Mouse (Mus musculus): Measurements from ENCODE around the gene Snx9. TPM values are rescaled to one million over a fixed set of nuclear protein-coding genes. Genes with fewer than 3 reads are reported as not detected.
A peak's percentile ranks its signal among the peaks of the same experiment; 100 is the strongest.

Snx9 gene
- polyA plus RNA-seq, 1 experiment from 2014 or later: 15.9 TPM

DNA sequence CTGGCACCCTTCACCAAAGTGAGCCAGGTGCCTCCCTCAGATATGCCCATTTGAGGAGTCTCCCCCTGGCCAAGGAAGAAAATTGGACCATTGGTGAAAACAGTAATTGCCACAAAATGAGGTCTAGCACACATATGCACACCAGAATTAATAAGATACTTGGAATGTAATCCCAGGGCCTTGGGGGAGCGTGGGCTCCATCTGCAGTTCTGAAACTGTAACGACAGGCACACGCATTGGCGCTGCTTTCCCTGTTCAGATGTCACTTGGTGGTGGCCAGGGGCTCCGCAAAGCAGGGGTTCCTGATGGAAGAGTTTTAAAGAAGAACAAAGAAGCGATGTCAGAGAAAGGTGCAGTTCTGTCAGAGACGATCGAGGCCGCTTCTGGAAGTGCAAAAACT is 82.2 kb downstream of the Snx9 start:
- peak; percentile 11 for DNase-seq (ENCODE audit: low spot score)

DNA sequence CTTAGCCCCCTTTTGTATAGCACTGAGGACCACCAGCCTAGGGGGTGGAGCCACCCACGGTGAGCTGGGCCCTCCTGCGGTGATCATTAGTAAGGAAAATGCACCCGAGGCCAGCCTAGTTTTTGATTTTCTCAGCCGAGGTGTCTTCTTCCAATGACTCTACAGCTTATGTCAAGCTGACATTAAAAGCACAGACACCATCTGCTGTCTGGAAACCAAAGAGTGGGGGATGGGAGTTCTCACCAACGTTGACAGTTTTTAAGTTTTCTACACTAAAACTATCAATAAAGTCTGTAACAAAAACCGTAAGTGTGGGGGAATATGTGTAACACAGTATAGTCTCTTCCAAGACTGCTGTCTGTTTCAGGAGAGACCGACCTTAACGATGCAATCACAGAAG is 83.1 kb downstream of the Snx9 start:
- no peak for DNase-seq (ENCODE audit: low spot score)

DNA sequence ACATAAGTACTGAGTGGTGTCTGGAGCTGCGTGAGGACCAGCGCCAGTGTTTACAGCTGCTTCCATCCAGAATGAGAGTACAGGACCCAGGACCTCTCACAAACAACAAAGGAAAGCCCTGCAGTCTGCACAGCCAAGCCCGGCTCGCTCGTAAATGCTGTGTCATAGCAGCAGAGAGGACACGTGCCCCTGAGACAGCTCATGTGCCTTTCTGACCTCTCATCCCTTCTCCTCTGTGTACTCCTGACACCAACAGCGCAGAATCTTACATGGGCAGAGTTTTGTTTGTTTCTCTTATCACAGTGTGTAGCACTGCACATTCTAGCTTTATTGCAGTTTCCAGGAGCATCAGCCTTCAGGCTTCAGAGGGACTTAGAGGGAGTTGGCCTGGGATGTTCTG is 85.6 kb downstream of the Snx9 start:
- DNase-seq (ENCODE audit: low spot score): no peak

DNA sequence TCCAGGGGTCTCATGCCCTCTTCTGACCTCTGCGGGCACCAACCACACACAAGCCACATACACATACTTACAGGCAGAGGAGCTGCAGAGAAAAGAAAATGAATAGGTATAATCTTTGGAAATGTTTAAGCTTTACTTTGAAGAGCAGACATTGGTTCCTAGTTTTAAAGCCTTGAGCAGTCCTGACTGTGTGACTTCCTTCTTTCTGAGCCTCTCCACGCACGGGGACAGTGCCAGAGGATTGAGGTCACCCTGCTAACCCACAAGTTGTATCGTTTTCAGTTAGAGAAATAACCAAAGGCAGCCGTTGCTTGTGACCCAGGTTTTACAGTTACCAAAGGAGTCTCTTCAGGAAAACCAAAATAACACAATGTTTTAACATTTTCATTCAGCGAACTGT is 87.9 kb downstream of the Snx9 start:
- DNase-seq (ENCODE audit: low spot score): no peak

DNA sequence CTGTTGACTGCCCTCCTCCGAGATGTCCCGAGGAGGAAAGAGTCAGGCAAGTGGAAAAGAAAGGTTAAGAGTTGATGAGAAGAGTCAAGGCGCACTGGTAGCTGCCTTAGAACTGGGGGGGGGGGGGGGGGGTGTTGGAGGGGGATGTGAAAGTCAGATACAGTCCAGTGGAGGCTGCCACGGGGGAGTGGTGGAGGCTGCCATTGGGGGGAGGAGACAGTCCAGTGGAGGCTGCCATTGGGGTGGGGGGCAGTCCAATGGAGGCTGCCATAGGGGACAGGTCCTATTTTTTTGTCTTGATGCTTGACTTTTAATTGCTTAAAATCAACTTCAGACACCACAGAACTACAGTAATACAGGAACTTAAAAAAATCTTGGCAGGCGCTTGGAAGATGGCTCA is 91.0 kb downstream of the Snx9 start:
- DNase-seq (ENCODE audit: low spot score): no peak

DNA sequence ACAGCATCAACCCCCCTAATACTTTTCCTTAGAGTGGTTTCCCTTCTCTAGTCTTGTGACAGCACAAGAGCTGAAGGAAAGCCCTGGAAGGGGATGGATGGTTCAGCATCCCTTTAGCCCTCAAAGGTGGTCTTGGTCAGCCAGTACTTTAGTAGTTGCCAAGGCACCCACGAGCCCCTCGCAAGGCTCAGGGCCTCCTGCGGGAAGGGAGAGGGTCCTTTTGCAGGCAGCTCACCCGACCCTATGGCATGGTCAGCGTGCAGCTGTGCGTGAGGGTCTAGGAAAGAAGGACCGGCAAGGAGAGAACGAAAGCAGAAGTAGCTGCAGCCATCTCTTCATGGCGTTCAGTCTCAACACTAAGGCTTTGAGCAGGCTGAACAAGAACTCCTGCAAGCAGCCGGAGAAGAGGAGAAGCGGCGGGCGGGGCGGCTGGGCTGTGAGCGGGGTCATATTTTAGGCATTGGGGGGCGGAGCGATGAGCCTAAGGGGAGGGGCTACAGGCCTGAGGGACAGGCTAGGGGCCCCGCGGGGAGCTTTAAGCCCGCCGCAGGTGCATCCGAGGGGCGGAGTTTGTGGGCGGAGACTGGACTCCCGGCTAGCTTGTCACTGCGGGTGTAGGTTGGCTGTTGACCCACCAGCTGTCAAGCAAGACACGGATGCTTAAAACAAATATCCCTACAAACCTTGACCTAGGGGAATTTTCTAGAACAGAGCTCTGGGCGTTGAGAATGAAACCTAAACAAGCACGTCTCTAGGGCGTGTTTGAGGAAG is 93.6 kb downstream of the Snx9 start:
- DNase-seq (ENCODE audit: low spot score): peak; percentile 92

DNA sequence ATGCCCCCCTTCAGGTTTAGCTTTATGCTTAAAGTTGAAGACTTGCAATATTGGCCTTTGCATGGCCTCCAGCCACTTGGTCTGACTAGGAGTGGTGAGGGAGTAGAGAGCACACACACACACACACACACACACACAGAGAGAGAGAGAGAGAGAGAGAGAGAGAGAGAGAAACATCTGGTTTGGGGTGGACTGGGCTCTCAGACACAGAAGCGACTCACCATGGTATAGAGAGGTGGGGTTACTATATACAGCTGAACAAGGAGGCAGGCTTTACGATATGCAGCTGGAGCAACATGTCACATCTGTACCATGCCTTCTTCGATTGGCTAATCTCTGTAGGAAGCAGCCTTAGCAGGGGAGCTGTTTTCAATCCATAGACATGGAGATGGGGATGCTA is 94.6 kb downstream of the Snx9 start:
- peak; percentile 38 for DNase-seq (ENCODE audit: low spot score)

DNA sequence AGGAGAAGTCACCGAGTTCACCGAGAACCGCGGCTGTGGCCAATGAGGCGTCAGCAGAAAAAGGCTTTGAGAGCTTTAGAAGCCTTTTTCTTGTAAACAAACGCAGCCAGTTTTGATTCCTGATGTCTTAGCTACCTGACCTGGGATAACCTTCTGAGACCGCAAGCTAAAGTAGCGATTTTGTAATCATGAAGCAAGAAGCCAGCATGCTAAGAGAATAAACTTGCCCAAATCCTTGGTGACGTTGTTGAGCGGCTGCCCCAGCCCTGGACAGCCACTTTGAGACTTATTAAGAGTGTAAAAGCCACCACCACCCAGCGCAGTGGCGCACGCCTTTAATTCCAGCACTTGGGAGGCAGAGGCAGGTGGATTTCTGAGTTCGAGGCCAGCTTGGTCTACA is 95.1 kb downstream of the Snx9 start:
- peak; percentile 46 for DNase-seq (ENCODE audit: low spot score)

DNA sequence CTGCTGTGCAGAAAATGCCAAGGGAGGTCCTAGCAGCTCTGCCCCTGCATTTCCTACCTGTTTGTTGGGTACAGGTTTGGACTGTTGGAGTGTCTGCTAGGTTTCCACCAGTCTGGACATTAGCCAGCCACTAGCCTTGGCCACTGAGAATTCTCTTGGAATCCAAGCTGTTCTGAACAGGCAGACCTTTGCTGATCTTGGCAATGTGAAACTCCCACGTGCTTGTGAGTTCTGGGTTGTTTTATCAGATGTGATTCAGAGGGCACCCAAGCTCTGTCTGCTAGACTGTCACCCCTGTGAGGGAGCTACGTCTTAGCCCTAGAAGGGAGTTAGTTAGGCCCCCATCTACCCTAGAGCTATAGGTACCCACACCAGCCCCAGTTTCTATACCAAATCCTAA is 96.3 kb downstream of the Snx9 start:
- DNase-seq (ENCODE audit: low spot score): no peak

DNA sequence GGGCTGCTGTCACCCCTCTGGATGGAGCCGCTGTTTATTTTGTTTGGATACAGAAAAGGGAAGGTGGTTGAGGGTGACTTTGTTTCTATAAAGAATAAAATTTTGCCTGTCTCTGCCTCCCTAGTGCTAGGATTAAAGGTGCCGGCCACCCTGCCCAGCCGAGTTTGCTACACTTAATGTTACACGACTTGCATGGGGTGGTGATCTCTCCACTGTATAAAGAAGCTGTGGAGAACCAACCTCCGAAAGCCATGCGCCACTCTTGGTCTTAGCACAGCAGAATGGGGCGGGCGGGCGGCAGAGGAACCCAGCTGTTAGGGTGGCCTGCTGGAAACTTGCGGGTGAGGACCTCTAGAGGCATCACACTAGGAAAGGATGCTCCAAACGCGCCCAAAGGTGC is 98.7 kb downstream of the Snx9 start:
- no peak for DNase-seq (ENCODE audit: low spot score)

DNA sequence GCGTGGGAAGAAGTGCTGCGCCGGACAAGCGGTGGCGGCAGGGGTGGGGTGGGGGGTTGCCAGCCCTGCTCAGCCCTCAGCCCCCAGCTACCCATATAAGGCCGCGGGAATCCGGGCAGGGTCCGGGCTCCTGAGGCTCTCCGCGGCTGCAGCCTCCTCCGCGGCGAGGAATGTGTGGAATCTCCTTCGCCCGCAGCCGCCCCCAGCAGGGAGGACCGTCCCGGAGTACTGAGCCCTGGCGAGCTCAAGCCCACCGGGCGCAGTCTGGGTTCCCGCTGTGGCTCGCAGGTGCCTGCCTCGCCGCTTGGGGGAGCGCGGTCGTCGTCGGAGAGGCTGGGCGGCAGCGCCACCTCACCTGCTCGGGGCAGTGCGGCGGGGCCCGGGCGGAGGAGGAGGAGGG is 99.7 kb downstream of the Snx9 start:
- DNase-seq (ENCODE audit: low spot score): peak; percentile 87

DNA sequence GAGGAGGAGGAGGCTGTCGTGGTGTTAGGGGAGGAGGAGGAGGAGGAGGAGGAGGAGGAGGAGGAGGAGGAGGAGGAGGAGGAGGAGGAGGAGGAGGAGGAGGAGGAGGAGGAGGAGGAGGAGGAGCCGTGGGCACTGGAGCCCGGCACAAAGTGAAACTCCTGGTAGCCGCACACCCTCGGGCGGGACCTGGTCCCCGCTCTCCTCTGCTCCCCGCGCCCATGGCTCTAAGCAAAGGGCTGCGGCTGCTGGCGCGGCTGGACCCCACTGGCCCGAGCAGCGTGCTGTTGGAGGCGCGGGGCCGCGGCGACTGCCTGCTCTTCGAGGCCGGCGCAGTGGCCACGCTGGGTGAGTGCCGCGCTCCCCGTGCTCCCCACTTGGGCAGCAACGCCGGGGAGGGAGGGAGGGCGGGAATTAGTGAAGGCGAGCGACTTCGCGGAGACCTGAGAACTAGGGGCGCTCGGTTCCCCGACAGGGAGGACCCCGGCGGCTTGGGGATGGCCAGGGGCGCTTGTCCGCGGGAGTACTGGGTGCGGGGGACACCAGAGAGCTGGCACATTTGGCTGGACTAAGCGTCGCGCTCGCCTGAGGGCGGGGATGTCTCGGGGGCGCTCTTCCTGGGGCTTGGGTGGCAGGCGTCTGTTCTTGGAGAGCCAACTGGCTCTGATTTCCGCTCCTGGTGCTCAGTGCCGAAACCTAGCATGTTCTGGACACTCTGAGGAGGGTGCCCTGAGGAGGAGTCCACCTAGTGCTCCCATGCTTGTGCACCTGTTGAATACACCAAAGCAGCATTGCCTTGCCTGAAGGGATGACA is 100.3 kb downstream of the Snx9 start, which contains the start of gene Synj2:
Synj2 (plus strand) TSS at position 51 of the 814 bp plus-strand sequence.
- peak; percentile 38 for DNase-seq (ENCODE audit: low spot score)

DNA sequence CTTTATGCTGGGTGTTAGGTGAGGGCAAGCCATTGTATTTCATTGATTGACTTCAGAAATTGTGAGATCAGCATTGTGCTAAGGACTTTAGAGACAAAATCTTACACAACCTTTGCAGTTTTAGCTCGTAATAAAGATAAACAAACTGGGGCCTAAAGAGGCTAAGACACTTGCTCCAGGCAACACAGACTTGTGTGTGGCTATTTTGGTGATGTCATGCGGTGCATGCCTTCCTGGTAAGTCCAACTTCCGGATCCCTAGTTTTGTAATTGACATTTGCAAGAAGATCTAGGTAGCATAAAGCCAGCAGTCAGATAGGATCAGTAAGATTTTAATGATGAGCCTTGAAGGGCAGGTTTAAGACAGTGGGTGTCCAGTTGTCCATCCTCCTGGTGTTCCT is 101.0 kb downstream of the Snx9 start:
- no peak for DNase-seq (ENCODE audit: low spot score)

DNA sequence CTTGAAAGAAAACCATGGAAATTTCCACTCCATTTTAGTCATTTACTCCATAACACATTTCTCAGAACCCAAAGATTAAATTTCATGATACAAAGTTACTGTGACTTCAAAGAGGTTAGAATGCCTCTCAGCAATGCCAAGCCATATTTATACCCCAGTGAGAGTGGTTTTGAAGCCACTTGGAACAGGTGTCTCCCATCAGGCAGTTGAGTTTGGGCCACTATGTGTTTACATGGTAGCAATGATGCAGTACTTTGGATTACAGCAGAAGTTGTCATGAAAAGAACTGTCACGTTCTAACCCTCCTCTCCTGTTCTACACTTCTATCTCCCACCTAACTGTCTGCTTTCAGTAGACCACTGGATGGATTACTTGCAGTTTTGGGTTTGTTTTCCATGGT is 101.9 kb downstream of the Snx9 start:
- DNase-seq (ENCODE audit: low spot score): no peak

DNA sequence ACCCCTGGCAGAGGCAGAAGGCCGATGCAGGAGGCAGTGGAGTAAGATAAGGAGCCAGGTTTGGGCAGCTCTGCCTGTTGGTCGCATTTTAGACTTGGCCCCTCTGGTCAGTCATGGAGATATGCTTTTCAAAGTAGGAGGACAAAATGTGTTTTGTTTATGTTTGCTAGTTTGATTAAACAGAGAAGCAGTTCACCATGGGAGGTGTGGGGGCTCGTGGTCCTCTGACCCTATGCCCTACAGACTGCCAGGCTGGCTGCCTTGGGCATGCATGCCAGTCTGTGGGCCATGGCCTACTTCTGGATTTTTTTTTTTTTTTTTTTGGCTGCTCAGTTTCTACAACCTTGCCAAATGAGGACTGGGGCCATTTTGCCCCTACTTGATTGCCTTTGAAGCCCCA is 105.9 kb downstream of the Snx9 start:
- DNase-seq (ENCODE audit: low spot score): no peak

DNA sequence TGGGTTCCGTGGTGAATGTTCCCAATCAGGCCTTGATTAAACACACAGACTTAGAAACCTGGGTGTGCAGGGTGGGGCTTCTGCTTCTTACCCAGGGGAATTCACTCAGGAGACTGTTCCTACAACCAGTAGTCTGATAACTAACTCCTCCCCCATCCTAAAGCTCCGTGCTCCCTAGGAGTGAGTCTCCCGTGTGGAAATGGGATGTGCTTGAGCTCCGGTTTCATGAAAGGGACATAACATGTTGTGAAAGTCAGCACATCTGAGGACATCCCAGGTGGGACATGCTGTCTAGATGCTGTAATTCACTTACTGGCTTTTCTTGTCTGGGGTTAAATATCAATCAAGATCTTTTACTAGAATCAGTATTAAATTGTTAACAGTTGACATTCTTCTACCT is 111.3 kb downstream of the Snx9 start:
- DNase-seq (ENCODE audit: low spot score): no peak

DNA sequence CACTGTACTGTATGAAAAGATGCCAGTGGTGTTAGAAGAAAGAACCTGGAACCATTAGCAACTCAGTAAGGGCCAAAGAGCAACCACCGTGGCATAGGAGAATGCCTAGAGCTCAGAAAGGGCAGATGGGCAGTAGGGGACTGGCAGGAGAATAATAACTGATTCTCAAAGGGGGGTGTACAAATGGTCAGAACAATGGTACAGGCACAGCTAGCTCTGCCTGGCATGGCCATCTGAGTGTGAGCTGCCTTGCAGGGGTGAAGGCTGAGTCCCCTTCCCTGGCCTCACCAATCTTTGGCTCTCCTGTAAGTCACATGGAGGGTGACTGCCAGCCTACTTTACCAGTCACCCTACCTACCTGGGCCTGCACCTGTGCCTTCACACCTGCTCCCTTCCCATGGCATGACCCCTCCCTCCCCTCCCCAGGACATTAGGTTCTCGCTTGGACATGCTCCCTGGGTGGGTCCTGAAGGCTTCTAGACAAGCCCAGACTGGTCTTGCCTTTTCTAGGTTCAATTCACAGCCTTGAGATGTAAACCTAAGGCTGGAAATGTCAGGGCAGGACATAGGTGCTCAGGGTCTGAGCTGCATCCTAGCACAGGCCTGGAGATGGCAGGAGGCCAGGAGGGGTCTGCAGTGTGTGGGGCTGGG is 115.3 kb downstream of the Snx9 start:
- no peak for DNase-seq (ENCODE audit: low spot score)

DNA sequence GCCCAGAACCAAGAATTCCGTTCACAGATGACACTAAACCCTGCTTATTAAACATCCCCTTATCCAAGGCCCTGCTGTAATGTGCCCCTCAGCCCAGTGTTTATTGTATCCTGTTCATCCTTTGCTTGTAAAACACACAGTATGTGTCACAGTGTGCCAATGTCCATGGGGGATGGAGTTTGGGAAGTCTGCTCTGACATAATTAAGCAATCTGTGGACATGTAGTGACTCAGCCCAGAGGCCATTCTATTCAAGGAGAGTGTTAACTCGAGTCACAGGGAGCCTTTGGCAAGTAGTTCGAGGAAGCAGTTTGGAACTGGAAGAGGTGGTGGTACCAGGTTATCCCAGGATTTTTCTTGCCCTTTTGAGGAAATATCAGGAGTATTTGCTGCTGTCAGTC is 116.0 kb downstream of the Snx9 start:
- no peak for DNase-seq (ENCODE audit: low spot score)

DNA sequence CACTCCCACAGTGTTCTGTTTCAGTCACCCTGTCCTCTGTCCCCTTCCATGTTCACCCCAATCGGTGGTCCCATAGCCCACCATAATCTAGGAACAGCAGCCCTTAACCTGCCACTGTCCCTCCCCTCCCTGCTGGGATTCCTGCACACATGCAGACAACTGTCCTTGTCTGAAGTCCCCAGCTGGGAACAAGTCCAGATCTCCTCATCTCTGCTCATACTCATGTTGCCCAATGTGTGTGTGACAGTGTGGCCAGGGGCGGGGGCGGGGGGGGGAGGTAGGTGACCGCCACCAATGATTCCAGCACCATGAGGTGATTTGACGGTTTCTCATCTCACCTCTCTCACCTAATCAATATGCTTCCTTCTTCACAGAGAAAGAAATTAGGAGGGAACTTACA is 117.1 kb downstream of the Snx9 start:
- DNase-seq (ENCODE audit: low spot score): no peak

DNA sequence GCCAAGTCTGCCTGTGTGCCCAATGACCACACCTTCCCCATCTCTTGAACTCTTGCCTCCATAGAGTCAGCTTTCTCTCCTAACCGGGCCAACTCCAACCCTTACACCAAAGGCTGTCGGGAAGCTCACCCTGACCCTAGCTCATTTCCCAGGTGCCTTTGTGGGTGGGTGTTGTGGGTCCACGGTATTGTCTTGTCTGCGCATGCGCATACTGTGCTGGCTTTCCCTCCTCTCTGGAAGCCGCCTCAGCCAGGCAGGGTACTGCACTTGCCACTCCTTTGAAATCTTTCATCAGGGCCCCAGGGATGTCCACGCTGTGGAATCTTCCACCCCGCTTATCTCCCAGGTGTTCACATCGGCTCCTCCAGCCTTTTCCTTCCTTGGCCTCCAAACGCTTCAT is 117.5 kb downstream of the Snx9 start:
- DNase-seq (ENCODE audit: low spot score): no peak

DNA sequence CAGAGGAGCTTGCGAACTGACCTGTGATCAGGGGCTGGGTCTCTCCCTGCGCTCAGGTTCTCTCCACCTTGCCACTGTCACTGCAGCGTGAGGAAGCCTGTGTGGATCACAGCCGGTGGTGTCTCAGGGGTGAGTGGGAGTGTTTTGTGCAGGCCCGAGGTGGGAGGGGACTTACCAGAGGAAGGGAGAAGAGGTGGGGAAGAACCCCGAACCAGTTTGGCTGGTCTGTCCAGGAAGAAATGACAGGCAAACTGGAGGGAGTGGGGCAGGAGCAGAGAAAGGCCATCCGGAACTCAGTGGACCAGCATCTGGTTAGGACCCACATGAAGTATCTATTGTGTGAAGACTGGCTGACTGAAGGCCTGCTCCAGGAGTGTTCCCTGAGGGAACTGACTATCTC is 118.0 kb downstream of the Snx9 start:
- no peak for DNase-seq (ENCODE audit: low spot score)

DNA sequence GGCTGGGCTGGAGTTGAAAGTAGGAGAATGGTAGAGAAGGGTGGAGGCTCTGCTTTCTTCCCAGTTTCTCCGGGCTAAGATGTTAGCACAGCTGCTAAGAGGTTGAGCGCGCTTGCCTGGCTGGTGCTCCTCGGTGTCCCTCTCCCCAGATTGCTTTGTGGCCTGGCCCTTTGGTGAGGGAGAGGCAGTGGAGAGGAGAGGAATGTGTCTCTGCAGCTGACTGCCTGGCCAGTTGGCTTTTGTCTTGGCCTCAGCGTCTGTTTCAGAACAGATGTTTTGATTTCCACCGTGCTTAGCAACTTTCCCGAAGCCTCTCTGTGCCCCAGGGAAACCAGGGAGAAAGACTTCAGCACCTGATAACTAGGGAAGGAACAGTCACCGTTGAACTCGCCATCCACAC is 118.7 kb downstream of the Snx9 start:
- DNase-seq (ENCODE audit: low spot score): no peak

Measured in thymus, postnatal 0 days (tissue).